Mouse (Mus musculus): Measurements from ENCODE around the gene Adamts7. TPM values are rescaled to one million over a fixed set of nuclear protein-coding genes. Genes with fewer than 3 reads are reported as not detected.

Adamts7 gene
- polyA plus RNA-seq, 1 experiment from 2014 or later, result 1.5 TPM

DNA sequence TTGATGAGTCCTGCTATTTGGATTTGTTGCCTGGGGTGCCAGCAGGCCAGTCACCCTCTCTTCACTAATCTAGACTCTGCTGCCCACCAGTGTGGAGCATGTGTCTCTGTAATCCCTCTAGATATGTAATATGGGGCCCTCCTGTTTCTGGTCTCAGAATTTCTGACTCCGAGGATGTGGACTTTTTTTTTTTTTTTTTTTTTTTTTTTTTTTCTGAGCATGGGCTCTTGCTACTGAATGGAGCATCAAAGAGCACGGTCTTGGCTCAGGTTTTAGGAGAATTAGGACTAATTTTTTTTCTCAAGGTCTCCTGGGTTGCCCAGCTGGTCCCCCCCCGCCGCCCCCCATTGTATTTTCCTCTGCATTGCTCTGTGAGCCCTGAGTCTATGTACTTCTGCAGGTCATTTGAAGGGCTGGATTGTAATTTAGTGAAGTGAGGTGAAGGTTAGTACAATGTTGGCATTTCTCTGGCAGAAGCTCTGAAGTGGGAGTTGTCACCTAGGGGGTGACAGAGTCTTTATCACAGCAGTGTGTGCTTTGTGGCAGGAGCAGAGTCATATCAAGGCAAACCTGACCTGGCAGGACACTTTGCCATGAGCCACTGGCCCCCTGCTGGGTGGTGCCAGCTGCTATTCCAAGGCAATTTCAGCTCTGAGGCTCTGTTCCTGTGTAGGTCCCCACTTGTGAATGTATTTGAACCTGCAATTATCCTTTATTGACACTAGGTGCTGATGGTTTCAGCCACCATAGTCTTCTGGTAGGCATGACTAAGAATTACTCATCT is 2.0 kb downstream of the Adamts7 start:
- Histone ChIP-seq H3K27ac (no peak overlapping the region), H3K4me2 (no peak overlapping the region), H3K4me1 (peaks cover 16% of the 10 kb centered on the region; the same call in 1 of the 2 replicates), H3K9me3 (replicated peaks) (no peaks in the 10 kb centered on the region), H3K27me3 (replicated peaks) (peaks cover 56% of the 10 kb centered on the region), H3K9ac (no peak overlapping the region), H3K4me3 (no peak overlapping the region), H3K36me3 (no peaks in the 10 kb centered on the region)
- WGBS (ENCODE audit: insufficient replicate concordance), result 51% methylated on average over 4 of the region's 4 CpGs
- ATAC-seq, result no peak

DNA sequence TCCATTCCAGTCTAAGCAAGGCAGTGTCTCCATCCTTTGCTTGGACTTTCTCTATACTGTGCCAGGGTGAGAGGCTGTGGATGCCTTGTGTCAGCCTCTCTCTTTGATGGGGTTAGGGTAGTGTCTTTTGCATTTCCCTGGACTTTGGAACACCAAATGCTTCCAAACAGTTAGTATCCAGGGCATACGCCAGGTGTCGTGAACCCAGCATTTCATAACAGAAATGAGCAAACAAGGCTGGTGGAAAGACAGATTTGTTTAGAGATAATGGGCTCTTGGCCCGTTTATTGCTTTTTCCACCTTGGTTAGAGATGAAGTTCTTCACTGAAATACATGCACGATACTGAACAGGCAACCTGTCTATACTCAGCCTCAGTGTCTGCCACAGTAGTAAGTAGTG is 2.7 kb downstream of the Adamts7 start:
- H3K9ac ChIP-seq, result no peak overlapping the region
- H3K36me3 ChIP-seq, result no peaks in the 10 kb centered on the region
- H3K27me3 ChIP-seq (replicated peaks), result peaks cover 56% of the 10 kb centered on the region
- H3K27ac ChIP-seq, result no peak overlapping the region
- H3K4me1 ChIP-seq, result peaks cover 16% of the 10 kb centered on the region; the same call in 1 of the 2 replicates
- WGBS (ENCODE audit: insufficient replicate concordance), result 66% methylated on average over 4 of the region's 4 CpGs
- no peak for ATAC-seq
- H3K4me3 ChIP-seq, result no peak overlapping the region
- no peak overlapping the region for H3K4me2 ChIP-seq
- no peaks in the 10 kb centered on the region for H3K9me3 ChIP-seq (replicated peaks)

DNA sequence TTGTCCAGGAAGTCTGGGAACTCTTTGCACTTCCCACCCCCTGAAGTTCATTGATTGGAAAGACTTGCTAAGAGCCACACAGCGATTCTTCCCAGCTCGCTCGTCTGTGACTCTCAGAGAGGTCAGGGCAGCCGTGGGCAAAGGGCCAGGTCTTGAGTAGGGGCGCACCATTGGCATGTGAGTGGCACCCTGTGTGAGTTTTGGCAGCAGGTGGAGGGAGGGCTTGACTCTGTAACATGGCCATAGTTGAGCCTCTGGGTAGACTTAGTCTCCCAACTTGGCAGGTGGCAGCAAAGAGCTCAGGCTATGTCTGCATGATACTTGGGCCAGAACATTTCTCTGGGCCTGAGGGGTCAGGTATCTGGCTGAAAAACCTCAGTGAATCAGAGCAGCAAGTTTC is 3.7 kb downstream of the Adamts7 start:
- Histone ChIP-seq H3K4me3 (no peak overlapping the region), H3K9me3 (replicated peaks) (no peaks in the 10 kb centered on the region), H3K9ac (no peak overlapping the region), H3K27ac (no peak overlapping the region), H3K4me1 (peaks cover 16% of the 10 kb centered on the region; the same call in 1 of the 2 replicates), H3K36me3 (no peaks in the 10 kb centered on the region), H3K27me3 (replicated peaks) (peaks cover 49% of the 10 kb centered on the region), H3K4me2 (no peak overlapping the region)
- 74% methylated on average over 5 of the region's 5 CpGs for WGBS (ENCODE audit: insufficient replicate concordance)
- no peak for ATAC-seq

DNA sequence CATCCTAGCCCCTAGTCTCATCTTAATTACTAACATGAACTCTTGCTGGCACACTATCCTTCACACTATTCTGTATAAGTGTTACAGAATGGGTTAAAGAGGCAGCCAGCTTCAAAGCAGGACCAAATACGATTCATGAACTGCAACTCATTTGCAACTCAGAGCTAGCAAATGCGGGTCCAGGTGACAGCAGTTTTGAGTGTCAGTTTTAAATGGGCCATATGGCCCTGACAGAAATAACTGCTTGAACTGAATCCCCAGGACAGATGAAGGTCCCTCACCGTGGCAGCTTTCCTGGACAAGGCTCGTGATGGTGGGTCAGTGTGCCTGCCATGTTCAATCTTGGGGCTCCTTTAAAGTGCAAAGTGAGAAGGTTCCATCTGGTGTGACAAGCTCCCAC is 7.1 kb downstream of the Adamts7 start:
- H3K36me3 ChIP-seq, result no peaks in the 10 kb centered on the region
- H3K27me3 ChIP-seq (replicated peaks), result peaks cover 15% of the 10 kb centered on the region
- H3K9ac ChIP-seq, result no peak overlapping the region
- no peak for ATAC-seq
- no peaks in the 10 kb centered on the region for H3K4me1 ChIP-seq
- no peak overlapping the region for H3K4me3 ChIP-seq
- no peak overlapping the region for H3K4me2 ChIP-seq
- H3K27ac ChIP-seq, result no peak overlapping the region
- WGBS (ENCODE audit: insufficient replicate concordance), result 65% methylated on average over 4 of the region's 4 CpGs
- no peaks in the 10 kb centered on the region for H3K9me3 ChIP-seq (replicated peaks)

DNA sequence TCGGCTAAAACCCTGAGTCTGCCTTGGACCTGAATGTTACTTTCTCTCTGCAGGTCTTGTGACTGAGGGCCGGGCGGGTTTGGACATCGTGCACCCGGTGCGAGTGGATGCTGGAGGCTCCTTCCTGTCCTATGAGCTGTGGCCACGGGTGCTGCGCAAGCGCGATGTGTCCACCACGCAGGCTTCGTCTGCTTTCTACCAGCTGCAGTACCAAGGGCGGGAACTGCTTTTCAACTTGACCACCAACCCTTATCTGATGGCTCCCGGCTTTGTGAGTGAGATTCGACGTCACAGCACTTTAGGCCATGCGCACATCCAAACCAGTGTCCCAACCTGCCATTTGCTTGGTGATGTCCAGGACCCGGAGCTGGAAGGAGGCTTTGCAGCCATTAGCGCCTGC is 8.6 kb downstream of the Adamts7 start:
- H3K9ac ChIP-seq, result no peak overlapping the region
- WGBS (ENCODE audit: insufficient replicate concordance), result 81% methylated on average over 19 of the region's 19 CpGs
- H3K4me2 ChIP-seq, result no peak overlapping the region
- 0 out of 2 replicates have a peak, but pooled peaks cover 3% of the 10 kb centered on the region for H3K27me3 ChIP-seq (replicated peaks)
- no peaks in the 10 kb centered on the region for H3K36me3 ChIP-seq
- H3K4me3 ChIP-seq, result no peak overlapping the region
- no peaks in the 10 kb centered on the region for H3K9me3 ChIP-seq (replicated peaks)
- no peak for ATAC-seq
- no peak overlapping the region for H3K27ac ChIP-seq
- H3K4me1 ChIP-seq, result no peaks in the 10 kb centered on the region

DNA sequence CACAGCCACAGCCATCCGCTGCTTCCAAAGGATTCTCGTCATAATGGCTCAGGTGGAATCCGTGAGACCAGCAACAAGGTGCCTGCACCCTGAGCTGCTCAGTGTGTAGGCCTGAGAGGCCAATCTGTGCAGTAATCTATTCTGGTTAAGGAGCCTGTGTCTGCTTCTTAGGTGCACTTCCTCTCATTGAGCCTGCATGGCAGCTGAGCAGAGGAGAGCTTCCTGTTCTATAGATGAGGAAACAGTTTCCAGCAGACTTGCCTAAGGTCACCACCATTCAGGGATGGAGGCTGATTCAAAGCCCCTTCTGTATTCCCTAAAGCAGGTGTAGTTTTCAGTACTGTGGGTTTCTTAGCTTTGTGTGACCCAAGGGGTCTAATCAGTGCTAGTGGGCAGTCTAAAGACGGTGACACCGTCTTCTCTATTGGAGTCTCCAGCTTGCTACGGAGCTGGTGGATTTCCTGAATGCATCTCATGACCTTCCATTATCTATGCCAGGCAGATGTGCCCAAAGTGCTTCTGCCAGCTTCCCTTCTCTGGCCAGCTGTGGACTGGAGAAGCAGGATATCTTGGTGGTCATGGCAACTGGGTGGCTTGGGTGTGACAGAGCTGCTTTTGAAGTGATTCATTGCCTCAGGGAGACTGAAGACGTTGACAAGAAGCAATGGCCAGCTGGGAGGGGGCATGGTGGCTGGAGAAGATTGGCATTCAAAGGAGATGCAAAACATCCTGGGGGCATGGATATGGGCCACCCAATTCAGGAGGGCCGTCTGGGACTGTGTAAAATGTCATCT is 9.9 kb downstream of the Adamts7 start:
- Histone ChIP-seq H3K27me3 (replicated peaks) (no peaks in the 10 kb centered on the region), H3K4me3 (no peak overlapping the region), H3K27ac (no peak overlapping the region), H3K36me3 (no peaks in the 10 kb centered on the region), H3K4me1 (no peaks in the 10 kb centered on the region), H3K4me2 (no peak overlapping the region), H3K9ac (no peak overlapping the region), H3K9me3 (replicated peaks) (no peaks in the 10 kb centered on the region)
- 51% methylated on average over 8 of the region's 8 CpGs for WGBS (ENCODE audit: insufficient replicate concordance)
- ATAC-seq, result no peak

DNA sequence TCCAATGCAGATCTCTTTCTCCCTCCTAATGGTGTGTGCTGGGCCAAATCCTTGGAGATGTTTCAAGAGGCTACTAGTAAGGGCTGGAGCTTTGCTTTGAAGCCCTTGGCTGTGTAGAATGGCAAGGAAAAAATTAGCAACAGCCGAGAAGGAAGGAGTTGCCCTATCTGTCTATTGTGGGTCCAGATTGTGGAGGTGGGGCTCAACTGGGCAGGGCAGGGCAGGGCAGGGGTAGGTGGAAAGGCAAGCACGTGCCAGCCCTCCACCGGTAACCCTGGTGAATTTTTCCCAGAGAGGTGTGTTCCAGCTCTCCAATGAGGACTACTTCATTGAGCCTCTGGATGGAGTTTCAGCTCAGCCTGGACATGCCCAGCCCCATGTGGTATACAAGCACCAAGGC is 10.5 kb downstream of the Adamts7 start:
- Histone ChIP-seq H3K4me2 (no peak overlapping the region), H3K9ac (no peak overlapping the region), H3K9me3 (replicated peaks) (no peaks in the 10 kb centered on the region), H3K4me1 (no peaks in the 10 kb centered on the region), H3K27ac (no peak overlapping the region), H3K27me3 (replicated peaks) (no peaks in the 10 kb centered on the region), H3K36me3 (no peaks in the 10 kb centered on the region), H3K4me3 (no peak overlapping the region)
- 58% methylated on average over 3 of the region's 3 CpGs for WGBS (ENCODE audit: insufficient replicate concordance)
- ATAC-seq, result no peak

DNA sequence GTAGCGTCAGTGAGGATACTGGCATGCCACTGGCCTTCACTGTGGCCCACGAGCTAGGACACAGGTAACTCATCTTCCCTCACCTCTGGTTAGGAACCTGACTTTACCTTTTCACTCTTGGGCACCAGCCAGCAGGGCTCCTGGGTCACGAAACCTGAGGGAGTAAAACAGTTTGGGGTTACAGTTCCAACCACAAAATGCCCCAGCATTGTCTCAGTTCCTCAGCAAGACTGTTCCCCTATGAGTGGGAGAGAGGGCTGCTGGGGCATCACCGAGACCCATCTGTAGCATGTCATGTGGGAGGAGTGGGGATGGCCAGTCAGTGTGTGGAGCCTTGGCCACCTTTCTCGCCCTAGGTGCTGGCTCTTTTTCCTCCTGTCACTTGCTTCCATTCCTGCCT is 16.5 kb downstream of the Adamts7 start:
- H3K27ac ChIP-seq, result no peak overlapping the region
- no peak overlapping the region for H3K4me2 ChIP-seq
- H3K4me1 ChIP-seq, result no peaks in the 10 kb centered on the region
- H3K9ac ChIP-seq, result no peak overlapping the region
- no peaks in the 10 kb centered on the region for H3K9me3 ChIP-seq (replicated peaks)
- ATAC-seq, result no peak
- no peak overlapping the region for H3K4me3 ChIP-seq
- WGBS (ENCODE audit: insufficient replicate concordance), result 58% methylated on average over 5 of the region's 5 CpGs
- H3K27me3 ChIP-seq (replicated peaks), result no peaks in the 10 kb centered on the region
- no peaks in the 10 kb centered on the region for H3K36me3 ChIP-seq

DNA sequence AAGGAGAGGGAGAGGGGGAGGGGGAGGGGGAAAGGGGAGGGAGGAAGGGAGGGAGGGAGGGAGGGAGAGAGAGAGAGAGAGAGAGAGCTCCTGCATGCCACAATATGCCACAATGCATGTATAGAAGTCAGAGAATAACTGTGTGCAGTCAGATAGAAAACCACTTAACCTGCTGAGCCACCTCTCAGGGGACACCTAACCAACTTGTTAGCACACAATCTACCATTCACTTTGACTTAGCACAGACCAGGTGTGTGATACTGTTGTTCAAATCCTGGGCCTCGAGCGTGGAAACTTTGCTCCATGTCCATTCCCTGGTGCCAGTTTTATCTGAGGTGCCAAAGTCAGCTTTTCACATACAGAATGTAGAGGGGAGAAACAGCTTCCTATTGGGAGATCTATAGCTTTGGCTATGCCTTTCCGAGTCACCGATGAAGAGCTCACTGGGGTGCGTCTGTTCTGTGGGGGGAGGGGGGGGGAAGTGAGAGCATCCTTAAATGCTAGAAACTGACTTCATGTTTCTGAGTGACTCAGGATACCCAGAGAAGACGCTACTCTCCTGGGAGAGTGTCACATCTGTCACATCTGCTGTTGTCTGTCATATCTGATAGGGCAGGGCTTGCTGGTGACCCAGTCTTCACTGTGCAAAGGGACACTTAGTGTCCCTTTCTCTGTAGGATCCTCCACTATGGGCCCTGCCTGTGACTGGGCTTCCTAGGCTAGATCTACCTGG is 19.0 kb downstream of the Adamts7 start:
- no peak overlapping the region for H3K9ac ChIP-seq
- no peak overlapping the region for H3K27ac ChIP-seq
- no peak overlapping the region for H3K4me3 ChIP-seq
- H3K27me3 ChIP-seq (replicated peaks), result no peaks in the 10 kb centered on the region
- H3K9me3 ChIP-seq (replicated peaks), result no peaks in the 10 kb centered on the region
- 69% methylated on average over 6 of the region's 6 CpGs for WGBS (ENCODE audit: insufficient replicate concordance)
- ATAC-seq, result no peak
- no peaks in the 10 kb centered on the region for H3K4me1 ChIP-seq
- H3K36me3 ChIP-seq, result no peaks in the 10 kb centered on the region
- no peak overlapping the region for H3K4me2 ChIP-seq

DNA sequence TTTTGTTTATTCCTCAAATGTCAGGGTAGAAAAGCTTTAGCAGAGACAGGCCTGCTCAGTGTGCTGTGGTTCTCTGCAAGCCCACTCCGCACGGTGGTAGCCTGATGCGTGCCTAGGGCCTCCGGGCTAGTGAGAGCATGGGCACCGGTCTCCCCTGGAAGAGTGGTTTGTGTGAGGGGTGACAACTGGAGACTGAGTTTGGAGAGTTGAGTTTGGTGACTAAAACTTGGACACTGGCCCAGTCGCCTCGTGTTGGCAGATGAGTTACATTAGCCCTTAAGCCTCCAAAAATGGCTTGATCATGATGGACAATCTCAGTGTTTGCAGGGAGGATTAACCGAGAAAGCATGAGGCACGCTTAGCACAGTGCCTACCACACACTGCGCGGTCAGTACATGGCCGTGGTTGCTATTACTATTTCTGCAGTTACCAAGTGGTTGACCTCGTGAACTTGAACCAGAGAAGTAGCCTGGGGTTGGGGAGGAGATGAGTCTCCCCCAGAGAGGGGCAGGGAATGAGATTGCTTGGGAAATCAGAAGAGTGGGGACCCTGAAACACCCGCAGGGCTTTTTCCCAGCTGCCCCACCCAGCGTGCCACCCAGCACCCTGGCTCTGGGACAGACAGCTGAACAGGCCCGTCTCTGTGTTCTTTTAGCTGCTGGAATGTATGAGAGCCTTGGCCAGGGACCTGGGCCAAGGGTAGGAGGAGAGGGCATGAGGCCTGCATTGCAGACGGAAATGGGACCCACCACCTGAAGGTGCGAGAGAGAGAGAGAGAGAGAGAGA is 20.0 kb downstream of the Adamts7 start:
- Histone ChIP-seq H3K4me1 (no peaks in the 10 kb centered on the region), H3K27ac (no peak overlapping the region), H3K9me3 (replicated peaks) (no peaks in the 10 kb centered on the region), H3K4me2 (no peak overlapping the region), H3K9ac (no peak overlapping the region), H3K4me3 (no peak overlapping the region), H3K36me3 (no peaks in the 10 kb centered on the region), H3K27me3 (replicated peaks) (no peaks in the 10 kb centered on the region)
- 70% methylated on average over 18 of the region's 18 CpGs for WGBS (ENCODE audit: insufficient replicate concordance)
- ATAC-seq, result no peak

DNA sequence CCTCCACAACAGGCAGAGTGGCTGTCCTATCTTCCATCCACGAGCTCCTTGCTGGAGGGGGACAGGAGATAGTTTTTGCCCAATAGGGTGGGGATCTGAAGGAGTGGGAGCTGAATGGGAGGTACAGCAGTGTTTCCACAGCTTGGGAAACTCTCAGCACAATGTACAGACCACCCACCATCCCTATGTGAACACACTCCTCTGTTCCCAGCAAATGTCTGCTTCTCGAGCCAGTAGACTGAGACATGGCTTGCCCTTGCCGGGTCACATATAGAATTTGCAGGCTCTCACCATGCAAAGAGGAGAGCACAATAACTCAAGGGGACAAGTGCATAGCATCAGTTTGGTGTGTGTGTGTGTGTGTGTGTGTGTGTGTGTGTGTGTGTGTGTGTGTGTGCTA is 20.7 kb downstream of the Adamts7 start:
- Histone ChIP-seq H3K4me1 (no peaks in the 10 kb centered on the region), H3K9me3 (replicated peaks) (no peaks in the 10 kb centered on the region)
- WGBS (ENCODE audit: insufficient replicate concordance), result 58% methylated on average over 3 of the region's 3 CpGs

More for the DNA sequence above, 20.7 kb downstream of the Adamts7 start:
- H3K36me3 ChIP-seq, result no peaks in the 10 kb centered on the region
- ATAC-seq, result no peak
- H3K4me3 ChIP-seq, result no peak overlapping the region
- H3K27me3 ChIP-seq (replicated peaks), result no peaks in the 10 kb centered on the region
- no peak overlapping the region for H3K4me2 ChIP-seq
- no peak overlapping the region for H3K9ac ChIP-seq
- no peak overlapping the region for H3K27ac ChIP-seq

Data from liver, embryonic 12.5 days (tissue).